Mouse (Mus musculus) layer of hippocampus, adult 9-11 months (tissue): ENCODE results near the gene Esr1.
A peak's percentile ranks its signal among the peaks of the same experiment; 100 is the strongest.
"Not testable (repeated sequence)": the region's sequence is repeated elsewhere in the genome, so short reads cannot be mapped to it uniquely, and the experiment has no call there.

Experiments
- DNase-seq: peaks from one replicate; pipeline ENCODE4 v3.0.0; 2022

The Esr1 gene

DNA sequence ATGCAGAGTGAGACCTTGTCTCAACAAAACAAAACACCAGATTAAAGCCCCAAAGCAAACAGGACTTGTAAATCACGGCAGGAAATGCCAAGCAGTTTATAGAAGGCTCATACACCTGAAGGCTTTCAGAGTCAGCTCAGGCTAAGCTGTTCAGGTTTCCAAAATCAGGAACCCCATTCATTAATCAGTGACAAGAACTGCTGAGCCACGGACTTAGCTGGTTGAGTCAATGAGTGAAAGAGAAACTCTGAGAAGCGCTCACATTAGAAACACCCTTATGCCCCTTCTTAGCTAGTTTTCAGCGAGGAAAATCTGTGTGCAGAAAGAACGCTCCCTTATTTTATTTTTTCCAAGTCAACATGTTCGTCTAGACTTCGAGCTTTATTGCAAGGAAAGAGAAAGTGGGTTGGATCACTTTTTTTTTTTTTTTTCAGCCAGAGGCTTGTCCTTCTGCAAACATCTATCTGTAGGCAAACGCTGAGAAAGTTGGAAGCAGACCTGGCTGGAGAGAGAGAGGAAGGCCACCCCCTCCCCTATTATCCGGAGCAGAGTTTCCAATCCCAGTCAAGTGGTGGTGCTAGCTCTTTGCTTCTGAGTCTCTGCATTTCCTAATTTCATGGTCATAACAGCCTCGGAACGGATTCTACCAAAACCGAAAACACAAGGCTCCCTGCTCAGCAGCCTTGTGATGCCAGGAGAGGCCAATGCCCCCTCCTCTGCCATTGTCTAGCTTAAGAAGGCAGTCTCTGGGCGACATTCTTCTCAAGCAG, at the start of gene Esr1:
Gene Esr1 (plus strand): TSS at position 208 of the 770 bp plus-strand sequence.
- DNase-seq = no peak

- DNase-seq = no peak
These were observed 46.2 kb upstream of the Esr1 start for GRCm38 (mm10) chr10:4565148-4565547.

DNA sequence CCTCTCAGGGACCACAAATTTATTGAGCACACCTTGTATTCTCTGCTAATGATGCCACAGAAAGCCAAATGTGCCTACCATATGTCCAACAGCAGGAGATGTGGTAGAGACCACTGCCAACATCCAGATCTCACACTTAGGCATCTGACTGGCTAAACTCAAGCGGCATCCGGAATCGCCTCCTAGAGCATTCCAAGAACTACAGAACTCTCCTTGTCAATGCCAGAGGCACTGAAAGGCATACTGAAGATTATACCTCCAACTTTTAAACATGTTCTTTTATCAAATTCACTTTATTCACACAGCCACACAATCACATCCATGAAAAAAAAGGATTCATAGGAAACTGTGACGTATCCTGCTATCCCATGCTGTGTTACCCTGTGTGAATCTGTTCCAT, 40.6 kb upstream of the Esr1 start:
- no peak for DNase-seq

GRCm38 (mm10) chr10:4571304-4571703, 40.1 kb upstream of the Esr1 start:
- DNase-seq = no peak

- DNase-seq = no peak
These were observed 29.5 kb upstream of the Esr1 start for GRCm38 (mm10) chr10:4581905-4582304.

DNA sequence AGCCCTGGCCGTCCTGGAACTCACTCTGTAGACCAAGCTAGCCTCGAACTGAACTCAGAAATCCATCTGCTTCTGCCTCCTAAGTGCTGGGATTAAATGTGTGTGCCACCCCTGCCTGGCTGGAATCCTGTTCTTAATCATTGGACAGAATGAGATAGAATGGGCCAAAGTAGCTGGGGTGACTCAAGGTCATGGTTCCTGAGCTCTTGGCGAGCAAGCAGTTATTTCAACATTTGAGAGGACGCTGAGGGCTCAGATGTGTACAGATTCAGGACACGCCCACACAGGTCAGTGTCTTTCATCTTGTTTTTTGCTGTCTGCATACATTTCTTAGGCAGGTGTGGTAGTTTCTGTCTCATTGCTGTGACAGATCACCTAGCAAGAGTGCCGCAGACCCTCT, 24.7 kb upstream of the Esr1 start:
- DNase-seq = no peak

- DNase-seq = no peak
These were observed 21.8 kb upstream of the Esr1 start for GRCm38 (mm10) chr10:4589576-4589975.

DNA sequence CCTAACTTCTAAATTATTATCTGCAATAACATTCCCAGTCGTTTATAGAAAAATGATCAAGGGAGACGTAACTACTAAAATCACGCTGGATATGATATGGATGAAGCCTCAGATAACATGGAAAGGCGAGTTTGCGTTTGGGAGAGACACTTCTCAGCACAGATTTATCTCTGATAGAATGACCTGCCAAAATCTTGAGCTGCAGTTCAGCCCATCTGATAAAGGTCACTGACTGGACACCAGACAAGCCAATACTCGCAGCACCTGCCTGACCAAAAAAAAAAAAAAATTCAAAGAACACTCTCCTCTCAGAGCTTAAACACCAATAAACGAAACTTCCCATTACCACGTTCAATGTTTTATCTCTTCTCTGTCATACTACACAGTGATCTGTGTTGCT, 20.4 kb upstream of the Esr1 start:
- no peak for DNase-seq

DNA sequence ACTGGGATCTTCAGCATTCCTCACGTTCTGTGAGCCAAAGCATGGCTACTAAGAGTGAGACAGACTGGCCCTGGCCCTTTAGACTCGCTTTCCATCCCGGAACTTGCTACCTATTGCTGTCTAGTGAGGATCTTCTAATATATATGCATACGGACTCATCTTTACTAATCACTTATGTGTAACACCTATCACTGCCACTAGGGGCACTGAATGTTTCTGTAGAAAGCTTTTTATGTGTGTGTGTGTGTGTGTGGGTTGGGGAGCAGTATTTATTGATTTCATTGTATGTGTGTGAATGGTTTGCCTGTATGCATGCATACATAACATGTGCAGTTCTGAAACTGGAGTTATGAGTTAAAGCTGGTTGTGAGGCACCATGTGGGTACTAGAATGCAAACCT, 17.6 kb upstream of the Esr1 start:
- DNase-seq = no peak

- DNase-seq = no peak
These were observed 14.2 kb upstream of the Esr1 start for GRCm38 (mm10) chr10:4597211-4597610.

DNA sequence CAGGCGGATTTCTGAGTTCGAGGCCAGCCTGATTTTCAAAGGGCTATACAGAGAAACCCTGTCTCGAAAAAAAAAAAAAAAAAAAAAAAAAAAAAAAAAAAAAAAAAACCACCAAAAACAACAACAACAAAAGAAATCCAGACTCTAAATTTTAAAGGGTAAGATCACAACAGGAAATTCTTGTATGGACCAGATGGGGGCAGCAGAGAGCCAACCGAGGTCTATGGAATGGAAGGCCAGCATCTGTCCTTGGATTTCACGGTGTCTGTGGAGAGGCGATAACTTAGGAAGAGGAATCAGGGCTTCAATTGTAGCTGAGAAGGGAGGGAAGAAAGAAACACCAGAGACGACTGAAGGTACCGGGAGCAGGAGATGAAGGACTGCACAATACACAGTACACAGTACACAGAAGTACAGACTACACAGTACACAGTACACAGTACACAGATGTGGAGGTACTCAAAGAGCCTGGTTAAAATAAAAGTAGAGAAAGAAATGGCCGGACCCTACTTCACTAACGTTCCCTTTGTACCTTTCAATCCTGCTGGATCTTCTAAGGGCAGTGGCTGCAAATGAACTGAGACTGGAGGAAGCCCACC, 13.1 kb upstream of the Esr1 start:
- DNase-seq = peak; percentile 21

DNA sequence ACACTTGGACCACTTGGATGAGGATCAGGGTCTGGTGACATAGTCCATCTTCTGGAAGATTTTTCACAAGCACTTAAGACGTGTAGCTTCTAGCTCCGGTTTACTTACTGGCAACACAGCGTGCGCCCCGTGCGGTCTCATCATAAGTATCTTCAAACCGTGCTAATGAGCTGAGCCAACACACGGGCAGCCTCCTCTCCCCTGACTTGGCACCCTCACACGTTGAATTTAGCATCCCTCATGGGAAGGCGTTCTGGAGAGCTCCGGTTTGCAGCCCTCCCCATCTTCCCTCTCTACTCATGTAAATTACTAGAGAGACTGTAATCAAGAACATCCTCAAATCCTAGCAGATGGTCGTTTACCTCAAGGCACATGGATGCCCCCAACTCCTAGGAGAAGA, 12.5 kb upstream of the Esr1 start:
- DNase-seq = peak; percentile 9

- no peak for DNase-seq
These were observed 11.8 kb upstream of the Esr1 start for GRCm38 (mm10) chr10:4599591-4599990.

- no peak for DNase-seq
These were observed 10.5 kb upstream of the Esr1 start for GRCm38 (mm10) chr10:4600796-4601474.

- DNase-seq = not testable (repeated sequence)
These were observed 9.8 kb upstream of the Esr1 start for GRCm38 (mm10) chr10:4601612-4602011.

DNA sequence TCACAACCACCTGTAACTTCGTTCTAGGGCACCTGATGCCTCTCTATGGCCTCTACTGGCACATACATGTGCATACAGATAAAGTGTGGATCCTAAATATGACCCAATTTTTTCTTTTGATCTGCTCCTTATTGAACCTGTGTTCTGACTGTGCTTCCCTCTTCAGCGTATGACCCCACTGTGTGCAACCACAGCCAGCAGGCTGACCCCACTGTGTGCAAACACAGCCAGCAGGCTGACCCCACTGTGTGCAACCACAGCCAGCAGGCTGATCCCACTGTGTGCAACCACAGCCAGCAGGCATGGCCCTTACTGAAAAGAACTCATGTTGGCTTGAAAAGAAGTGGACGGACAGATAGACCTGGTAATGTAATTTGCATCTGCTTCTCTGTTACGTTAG, 8.9 kb upstream of the Esr1 start:
- DNase-seq = no peak

DNA sequence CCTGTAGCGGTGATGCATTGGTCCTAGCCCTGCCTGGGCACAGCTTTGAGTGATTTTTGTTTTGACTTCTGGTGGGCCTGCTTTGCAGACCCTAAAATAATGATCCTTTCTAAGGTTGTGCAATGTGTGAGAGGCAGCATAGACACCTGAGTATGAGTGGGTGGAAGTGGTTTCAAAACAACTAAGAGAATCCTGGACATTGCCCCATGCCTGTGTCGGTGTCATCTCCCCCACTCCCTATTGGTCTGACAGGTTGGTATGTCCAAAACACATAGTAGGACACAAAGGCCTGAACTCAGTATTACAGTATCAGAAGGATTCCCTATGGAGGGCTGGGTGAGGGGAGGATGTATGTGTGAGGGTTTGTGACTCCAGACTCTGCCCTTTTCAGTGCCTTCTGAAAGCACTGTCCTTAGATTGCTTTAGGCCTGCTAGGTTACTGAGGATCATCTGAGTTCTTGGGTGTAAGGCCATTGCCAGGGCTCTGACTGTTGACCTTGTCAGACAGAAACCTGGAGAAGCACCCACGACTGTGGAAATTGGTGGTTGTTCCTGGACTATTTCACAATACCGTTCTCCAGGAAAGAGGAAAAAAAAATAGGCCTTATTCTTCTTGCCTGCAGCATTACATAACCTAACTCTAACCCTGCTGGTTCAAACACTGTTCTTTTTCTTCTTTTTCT, 6.7 kb upstream of the Esr1 start:
- no peak for DNase-seq

DNA sequence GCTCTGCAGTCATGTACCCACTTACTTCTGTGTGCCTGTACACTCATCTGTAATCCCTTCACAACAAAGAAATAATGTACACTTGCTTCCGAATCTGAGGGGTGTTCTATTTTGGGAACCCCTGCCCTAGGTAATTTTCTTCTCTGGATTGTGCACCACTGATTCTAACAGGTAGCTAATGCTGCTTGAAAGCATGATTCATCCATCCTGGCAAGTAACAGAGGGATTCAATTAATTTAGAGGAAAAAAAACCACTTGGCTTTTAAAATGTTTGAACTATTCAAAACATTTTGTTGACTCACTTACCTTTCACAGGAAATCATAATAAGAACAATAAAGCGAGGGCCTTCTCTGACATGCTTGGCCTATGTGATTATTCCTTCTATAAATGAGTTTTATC, 1.2 kb upstream of the Esr1 start:
- no peak for DNase-seq

DNA sequence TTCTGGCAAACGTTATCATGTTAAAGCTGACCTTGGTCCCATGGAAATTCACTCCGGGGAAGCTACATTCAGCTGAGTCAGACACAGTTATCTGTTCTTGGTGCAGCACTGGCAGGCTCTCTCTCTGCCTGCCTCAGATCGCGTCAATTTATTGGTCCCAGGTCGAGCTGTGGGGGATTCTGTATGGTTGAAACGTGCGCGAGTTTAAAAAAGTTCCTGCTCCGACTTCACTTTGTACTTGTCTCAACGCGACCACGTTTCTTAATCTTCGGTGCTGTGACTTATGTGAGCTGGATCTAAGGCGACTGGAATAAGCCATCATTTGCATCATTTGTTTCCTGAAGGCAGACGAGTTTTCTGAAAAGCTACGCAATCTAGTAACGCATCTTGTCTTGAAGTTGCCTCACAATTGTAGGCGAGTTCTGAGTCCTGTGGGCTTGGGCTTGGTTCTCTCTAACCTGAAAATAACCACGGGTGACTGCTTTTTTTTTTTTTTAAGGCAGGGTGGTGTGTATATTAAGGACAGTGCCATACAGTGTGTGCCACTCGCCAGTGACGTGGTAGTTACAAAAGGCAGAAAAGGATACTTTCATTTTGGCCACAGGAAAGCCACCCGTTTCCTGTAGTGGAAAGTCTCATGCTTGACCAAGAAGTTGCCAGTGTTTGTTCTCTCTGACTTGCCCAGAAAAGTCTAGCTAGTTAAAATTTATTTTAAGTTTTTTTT, 1.1 kb downstream of the Esr1 start:
- DNase-seq = no peak

GRCm38 (mm10) chr10:4618026-4618425, 6.6 kb downstream of the Esr1 start:
- DNase-seq = no peak

GRCm38 (mm10) chr10:4618686-4619085, 7.3 kb downstream of the Esr1 start:
- no peak for DNase-seq

GRCm38 (mm10) chr10:4619426-4619825, 8.0 kb downstream of the Esr1 start:
- not testable (repeated sequence) for DNase-seq
